Mouse (Mus musculus) testis, adult 2 months (tissue): Measurements from ENCODE around the gene Rprd1b.

Experiments
- CTCF ChIP-seq: fragments of 200-500 bp; IDR thresholded peaks from 2 replicates; pipeline ENCODE4 v1.5.1; 2012; ENCODE audit warnings: low read depth, mild to moderate bottlenecking, inconsistent platforms, low read length, moderate library complexity; ENCODE audit not compliant: control insufficient read depth, insufficient read depth, insufficient replicate concordance
- POLR2A ChIP-seq: fragments of 200-500 bp; IDR thresholded peaks from 2 replicates; pipeline ENCODE4 v1.6.1; 2012; ENCODE audit warnings: low read depth, mild to moderate bottlenecking, inconsistent platforms, low read length, moderate library complexity; ENCODE audit not compliant: control insufficient read depth

- TF ChIP-seq CTCF (no peak), POLR2A (no peak)
Measured at GRCm38 (mm10) chr2:158048718-158049117, 20.4 kb downstream of the Rprd1b start.
